Mouse (Mus musculus): ENCODE data around the gene Rnf41.

Rnf41 gene

DNA sequence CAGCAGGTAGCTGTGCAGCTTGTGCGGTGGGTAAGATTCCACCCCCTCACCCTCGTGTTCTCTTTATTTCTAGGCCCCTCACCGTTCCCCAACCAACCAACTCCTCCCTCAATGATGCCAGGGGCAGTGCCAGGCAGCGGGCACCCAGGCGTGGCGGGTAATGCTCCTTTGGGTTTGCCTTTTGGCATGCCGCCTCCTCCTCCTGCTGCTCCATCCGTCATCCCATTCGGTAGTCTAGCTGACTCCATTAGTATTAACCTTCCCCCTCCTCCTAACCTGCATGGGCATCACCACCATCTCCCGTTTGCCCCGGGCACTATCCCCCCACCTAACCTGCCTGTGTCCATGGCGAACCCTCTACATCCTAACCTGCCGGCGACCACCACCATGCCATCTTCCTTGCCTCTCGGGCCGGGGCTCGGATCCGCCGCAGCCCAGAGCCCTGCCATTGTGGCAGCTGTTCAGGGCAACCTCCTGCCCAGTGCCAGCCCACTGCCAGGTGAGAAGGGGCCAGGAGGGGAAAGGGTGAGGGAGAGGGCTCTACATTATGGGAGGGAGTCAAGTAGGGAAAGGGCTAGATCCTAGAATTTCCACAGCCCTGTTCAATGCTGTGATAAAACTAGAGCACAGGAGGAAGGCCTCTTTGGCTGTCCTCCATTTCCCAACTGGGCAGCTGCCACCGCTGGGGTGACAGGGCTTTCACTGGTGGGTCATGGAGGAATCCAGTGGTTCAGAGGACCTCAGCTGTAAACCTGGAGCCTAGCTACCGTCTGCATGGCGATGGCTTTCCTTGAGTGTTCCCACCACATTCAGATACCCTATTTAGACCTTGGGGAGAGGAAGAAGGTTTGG is 76.6 kb downstream of the Rnf41 start:
- no peak for DNase-seq (ENCODE audit: low spot score)

DNA sequence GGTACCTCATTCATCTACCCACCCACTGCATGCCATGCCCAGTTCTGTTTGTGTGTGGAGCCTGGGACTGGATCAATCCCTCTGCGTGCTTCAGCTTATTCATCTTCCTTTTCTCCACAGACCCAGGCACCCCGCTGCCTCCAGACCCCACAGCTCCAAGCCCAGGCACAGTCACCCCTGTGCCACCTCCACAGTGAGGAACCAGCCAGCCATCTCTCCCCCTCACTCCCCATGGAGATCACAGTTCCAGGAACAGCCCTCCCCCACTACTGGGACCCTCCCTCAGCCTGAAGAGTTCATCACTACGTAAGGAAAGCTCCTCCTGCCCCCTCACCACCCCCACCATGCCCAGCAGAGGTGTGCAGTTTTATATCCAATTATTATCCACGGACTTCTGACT is 77.3 kb downstream of the Rnf41 start:
- DNase-seq (ENCODE audit: low spot score) = no peak

DNA sequence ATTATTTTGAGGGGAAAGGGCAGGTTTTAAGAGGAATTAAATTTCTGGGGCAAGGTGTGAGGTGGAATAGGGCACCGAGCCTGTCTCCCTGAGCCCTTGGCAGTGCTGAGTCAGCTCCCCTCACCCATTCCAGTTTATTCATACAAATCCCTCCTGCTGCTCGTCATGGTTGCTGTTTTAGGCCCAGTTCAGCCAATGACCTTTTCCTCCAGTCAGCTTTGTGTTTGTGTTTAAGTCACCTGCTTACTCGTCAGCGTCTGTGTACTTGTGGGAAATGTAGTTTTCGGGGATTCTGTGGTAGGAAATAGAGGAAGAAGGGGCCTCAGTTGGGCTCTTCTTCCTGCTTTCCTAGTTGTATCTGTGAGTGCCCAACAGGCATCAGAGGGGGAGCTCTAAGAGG is 77.9 kb downstream of the Rnf41 start:
- DNase-seq (ENCODE audit: low spot score) = no peak

DNA sequence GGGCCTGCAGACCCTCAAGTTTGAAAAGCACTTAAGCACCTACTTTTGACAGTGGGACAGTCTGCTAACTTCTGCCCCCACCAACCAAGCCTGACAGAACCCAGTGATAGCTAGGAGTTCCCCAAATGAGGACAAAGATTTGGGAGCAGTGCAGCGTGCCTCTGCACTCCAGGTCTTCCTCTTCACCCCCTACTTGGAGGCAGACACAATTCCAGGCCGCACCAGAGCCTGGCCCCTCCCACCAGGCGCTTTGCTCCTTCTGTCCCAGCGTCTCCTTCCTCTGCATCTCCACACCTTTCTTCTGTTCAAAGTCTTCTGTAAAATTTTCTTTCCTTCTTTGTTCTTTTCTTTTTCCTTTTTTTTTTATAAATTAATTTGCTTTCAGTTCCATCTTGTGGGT is 78.3 kb downstream of the Rnf41 start:
- no peak for DNase-seq (ENCODE audit: low spot score)

DNA sequence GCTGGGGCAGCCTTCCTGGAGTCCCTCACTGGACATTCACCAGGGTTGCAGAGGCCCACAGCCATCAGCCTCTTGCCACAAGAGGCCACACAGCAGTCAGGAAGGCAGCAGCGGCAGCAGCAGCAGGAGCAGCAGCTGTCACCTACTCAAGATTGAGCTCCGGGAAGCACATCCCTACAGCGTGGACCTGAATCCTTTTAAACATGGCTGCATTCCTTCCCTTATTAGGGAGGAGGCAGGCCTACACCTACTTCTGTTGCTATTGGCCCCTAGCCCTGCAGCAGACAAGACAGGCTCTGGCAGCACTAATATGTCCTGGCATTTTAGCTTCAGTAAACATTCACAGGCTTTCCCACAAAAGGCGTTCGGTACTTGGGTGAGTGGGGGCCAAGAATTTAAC is 78.8 kb downstream of the Rnf41 start:
- no peak for DNase-seq (ENCODE audit: low spot score)

DNA sequence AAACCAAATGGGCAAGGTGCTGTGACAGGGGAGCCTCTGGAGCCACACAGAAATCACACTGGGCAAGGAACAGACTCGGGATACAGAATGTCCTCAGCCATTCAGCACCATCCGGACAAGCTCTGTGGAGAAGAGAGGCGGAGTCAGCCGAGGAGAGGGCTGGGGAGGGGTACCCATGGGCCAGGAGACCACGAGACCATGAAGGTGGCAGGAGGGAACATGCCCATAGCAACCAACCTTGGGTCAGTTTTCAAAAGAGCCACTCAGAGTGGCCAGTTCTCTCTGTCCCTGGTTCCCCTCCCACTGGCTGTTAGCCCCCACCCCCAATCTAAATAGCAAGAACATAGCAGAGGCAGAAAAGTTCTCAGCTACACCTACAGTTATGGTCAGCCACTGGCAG is 79.5 kb downstream of the Rnf41 start:
- DNase-seq (ENCODE audit: low spot score) = no peak

All from c-Kit-positive CD71-positive TER-119-positive erythroid progenitor cells, embryonic 14.5 days (primary cell).